Mouse (Mus musculus) liver, adult 2 months (tissue): ENCODE results near the gene Ndufb10.

ENCODE experiments used
- CTCF ChIP-seq: fragments of 200-500 bp; IDR thresholded peaks from 2 replicates; pipeline ENCODE4 v1.5.1; 2011; ENCODE audit warnings: low read depth, low read length, control low read depth
- POLR2A ChIP-seq: fragments of 200-500 bp; IDR thresholded peaks from 2 replicates; pipeline ENCODE4 v1.6.1; 2011; ENCODE audit warnings: low read length, control low read depth; ENCODE audit not compliant: insufficient read depth; ENCODE audit errors: extremely low read depth

DNA sequence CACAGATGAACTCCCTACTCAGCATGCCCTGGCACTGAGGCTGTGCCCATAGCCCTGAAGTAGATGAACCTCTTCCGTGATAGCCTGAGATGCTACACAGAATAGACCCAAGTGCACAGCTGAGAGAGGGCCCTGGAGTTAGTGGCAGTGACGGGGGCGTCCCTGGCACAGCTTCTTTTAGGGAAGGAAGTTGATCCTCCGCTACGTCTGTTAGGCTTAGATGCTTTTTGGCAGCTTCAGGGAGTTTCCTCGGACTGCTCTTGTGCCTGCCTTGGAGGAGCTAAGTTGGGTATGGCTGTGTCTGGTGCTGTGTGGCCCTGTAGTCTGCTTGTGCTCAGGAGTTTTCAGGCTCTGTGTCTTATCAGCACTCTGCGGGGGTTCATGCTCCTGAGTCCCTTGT is 50.0 kb downstream of the Ndufb10 start:
- TF ChIP-seq CTCF (no peak), POLR2A (no peak)
